Mouse (Mus musculus) spleen, postnatal 4 days (tissue): ENCODE measurements around the gene Tom1l1.

Experiments
- DNase-seq, 2 experiments: peaks; one replicate each; pipeline ENCODE4 v3.0.0; 2022; ENCODE audit warnings: low spot score in 2 of 2

The Tom1l1 gene

DNA sequence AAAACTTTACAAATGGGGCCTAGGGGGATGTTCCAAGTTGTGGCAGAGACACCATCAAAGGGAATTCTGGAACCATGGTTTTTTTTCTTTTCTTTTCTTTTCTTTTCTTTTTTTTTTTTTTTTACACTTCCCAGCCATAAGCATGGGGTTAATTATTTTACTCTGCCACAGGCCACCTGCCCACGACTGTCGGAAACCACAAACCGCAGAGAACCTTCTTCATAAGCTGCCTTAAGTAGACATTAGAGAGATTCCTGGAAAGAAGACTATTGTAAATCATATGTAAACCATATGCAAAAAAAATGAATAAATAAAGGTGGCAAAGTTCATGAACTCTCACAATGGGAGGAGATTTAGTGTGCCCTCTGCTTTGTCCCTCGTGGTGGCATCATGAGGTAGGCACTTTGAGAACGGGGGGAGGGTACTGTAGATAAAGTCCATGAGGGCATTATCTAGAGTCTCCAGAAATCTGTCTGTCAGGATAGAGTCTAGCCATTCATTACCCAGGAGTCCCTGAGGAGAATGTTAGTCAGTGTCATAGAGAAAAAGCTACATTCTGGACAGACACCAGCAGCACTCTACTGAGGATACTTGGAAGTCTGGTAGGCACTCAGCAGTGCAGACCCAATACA lies 12.6 kb downstream of the Tom1l1 start:
- no peak for DNase-seq

DNA sequence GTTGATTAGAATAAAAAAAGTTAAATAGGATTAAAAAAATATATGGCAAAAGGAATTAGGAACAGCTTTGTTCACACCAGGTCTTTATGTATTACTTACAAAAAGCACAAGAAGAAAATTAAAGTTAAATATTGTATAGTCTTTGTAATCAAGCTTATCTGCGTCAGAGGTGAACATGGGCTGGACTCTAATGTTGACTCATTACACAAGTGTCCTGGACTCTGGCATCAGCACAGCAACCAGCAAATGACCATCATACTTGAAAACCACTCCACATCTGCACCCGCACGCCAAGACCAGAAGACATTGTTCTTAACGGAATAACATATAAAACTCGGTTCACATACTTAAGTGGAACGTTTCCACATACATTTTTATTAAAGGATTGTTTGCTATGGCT lies 20.8 kb downstream of the Tom1l1 start:
- no peak for DNase-seq

- no peak for DNase-seq
Observed at GRCm38 (mm10) chr11:90666916-90667315, 21.2 kb downstream of the Tom1l1 start.

DNA sequence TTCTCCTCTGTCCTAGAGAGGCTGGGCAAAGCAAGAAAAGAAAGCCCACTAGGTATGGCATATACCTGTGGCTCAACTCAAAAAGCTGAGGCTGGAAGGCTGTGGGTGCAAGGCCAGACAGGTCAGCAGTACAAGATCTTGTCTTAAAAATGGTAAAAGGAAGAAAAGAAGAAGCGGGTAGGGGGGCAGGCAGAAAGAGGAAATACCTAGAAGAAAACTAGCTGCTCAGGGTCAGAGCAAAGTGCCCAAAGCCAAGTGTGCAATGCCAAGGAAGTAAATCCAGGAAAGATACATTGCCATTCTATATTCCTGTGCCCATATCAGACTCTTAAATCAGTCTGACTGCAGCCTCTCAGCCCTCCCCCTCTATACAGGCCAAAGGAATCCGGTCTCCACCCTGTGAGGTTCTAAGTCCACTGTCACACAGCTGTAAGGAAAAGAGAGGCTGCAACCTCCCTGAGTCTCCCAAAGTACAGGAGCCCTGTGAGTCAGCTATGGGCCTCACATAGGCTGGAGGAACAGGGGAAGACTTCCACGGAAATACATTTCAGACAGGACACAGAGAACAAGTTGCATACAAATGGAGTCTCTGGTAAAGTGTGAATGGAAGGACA lies 21.9 kb downstream of the Tom1l1 start:
- no peak for DNase-seq

GRCm38 (mm10) chr11:90665161-90665560 lies 23.0 kb downstream of the Tom1l1 start:
- DNase-seq: no peak

GRCm38 (mm10) chr11:90664345-90664986 lies 23.7 kb downstream of the Tom1l1 start:
- DNase-seq: peak; percentile 72 to 77

DNA sequence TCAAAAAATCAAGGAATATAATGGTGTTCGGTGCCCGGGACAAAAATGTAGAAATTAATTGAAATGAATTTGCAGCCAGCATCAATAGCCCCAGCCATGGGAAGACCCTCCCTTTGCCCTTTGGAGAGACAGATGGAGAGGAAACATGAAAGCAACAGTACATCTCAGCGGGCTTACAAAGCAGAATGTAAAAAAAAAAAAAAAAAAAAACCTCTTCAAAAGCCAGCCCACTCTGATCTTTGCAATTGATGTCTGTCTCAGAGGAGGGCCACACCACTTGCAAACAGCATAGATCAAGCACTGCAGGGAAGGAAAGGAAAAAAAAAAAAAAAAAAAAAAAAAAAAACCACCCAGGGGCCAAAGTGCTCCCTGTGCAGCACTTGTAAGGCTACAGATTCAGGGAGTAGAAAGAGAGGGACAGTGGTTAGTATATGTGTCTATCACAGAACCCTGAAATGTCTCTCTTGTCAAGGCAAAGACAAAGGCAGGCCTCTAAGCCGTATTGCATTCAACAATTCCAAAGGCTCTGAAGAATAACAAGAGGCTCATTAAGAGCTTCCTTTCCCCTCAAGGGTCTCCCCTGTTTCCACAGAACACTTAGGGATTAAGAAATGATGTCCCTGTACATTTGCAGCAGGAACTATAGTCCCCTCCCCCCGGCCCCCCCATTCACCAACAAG lies 24.4 kb downstream of the Tom1l1 start:
- no peak for DNase-seq

DNA sequence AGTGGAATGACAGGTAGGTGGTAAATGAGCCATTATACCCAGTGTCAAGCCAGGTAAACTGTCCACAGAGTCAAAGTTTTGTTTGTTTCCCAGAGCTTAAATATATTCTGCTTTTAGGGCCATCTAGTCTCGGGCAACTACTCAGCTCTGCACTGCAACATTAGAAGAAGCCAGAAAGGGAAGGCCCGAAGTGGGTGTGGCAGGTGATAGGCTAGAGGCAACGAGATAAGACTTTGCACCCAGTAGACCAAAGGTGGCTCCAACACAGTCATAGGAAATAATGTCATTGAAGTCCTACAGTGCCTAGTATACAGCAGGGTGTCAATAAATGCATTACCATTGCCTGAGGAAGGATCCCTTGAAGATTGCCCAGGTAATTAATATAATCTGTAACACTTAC lies 25.1 kb downstream of the Tom1l1 start:
- peak in 1 of 2 experiments; percentile 70 for DNase-seq

DNA sequence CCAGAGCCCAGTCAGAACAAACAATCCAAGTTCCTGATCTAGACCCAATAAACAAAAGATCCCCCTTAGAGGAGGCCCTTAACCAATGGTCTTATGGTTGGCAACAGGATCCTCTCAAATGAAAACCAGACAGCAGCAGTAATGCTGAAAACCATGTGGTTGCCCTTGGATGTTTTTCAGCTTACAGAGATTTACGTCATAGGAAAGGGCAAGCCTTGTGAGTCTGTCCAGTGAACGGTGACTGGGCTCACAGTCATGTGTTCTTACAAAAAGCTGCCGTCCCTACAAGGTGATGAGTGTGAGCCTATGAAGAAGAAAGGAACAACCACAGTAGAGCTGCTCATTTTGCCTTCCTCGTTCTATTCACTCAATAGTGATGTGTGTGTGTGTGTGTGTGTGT lies 27.5 kb downstream of the Tom1l1 start:
- no peak for DNase-seq

- no peak for DNase-seq
Observed at GRCm38 (mm10) chr11:90657527-90657926, 30.6 kb downstream of the Tom1l1 start.

- DNase-seq: no peak
Observed at GRCm38 (mm10) chr11:90652603-90653002, 35.6 kb downstream of the Tom1l1 start.

DNA sequence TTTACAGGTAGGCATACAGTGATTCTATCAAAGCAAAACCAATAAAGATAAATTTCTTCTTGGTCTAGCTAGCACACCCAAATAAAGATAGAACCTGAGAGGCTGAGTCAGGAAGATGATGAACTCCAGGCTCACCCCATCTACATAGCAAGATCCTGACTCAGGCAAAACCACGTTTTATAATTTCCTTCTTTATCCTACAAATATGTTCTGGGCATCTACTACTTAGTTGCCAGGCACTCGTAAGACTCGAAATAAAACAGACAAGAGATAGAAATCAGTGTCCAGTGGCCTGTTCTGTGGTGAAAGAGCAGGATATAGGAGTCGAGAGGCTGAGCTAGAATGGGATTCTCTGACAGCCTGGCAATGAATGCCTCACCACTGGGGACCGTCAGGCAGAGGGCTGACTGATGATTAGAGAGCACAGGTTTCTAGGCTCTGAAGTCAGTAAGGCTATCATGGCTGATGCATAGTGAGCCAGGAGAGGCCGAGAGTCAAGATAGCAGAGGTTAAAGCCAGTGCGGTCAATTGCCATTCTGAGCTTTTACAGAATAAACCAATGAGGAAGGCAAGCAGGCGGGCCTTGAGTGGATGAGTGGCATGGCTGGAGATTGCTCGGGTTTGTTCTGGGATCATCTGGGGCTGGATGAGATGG lies 37.8 kb downstream of the Tom1l1 start:
- no peak for DNase-seq

- no peak for DNase-seq
Observed at GRCm38 (mm10) chr11:90649777-90650176, 38.4 kb downstream of the Tom1l1 start.

GRCm38 (mm10) chr11:90638312-90638830 lies 49.8 kb downstream of the Tom1l1 start:
- peak in 1 of 2 experiments; percentile 48 for DNase-seq

DNA sequence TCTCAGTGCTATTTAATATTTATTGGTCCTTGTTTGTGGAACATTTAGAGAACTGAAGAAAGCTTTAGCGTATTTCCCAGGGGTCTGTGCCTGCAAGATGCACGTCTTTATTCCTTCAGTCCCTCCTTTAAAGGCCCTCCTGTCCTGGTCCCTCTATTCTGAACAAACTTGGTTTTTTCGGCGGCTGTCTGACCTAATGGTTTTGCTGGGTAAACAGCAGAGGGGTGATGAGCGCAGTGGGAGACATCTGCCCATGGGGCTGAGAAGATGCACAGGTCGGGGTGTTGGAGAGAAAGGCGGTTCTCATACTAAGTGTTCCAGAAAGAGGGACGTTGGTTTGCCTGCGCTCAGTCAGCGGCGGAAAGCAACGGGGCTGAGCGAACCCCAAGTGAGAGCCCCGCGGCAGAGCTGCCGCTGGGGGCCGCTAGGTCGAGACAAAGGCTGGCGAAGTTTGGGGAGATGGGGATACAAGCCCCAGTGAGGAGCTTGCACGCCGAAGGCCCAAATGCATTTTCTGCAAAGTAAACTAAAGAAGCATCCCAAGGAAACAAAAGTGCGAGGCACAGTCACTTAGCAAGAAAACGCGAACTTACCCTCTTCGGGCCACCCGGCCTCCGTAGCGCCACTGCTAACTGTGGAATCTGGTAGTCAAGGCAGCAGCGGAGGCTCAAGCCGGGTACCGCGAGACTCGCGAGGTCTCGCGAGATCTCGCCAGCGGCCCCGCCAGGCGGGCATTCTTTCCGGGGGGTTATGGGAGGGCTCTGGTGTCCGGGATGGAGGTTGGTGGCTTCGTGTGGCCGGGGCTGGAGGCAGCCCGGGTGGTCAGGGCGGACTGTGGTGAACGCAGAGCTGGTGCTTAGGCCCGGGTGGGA lies 50.5 kb downstream of the Tom1l1 start, which contains the start of the genes Stxbp4 and Cox11:
Gene Stxbp4, minus strand, starts transcription at position 645 of the 872 bp plus-strand sequence.
Gene Cox11, plus strand, starts transcription at position 734 of the 872 bp plus-strand sequence.
- DNase-seq: peak; percentile 90 to 96

- DNase-seq: no peak
Observed at GRCm38 (mm10) chr11:90634661-90635060, 53.5 kb downstream of the Tom1l1 start.

DNA sequence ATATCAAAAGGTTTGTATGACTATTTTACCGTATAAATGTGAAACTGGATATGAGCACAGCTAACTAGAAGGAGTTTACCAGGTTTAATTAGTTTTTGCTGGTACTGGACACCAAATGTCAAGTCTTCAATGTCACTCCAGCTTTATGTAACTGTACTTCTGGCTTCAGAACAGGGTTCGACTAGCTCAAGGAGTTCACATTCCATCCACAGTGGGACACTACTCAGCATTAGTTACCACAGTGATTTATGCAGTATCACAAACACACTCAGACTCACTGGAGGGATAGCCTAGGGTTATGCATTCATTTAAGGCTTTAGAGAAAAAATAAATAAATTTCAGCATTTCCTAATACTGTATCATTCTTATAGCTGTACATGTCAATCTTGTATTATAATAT lies 55.7 kb downstream of the Tom1l1 start:
- no peak for DNase-seq

GRCm38 (mm10) chr11:90627751-90628150 lies 60.4 kb downstream of the Tom1l1 start:
- DNase-seq: no peak

DNA sequence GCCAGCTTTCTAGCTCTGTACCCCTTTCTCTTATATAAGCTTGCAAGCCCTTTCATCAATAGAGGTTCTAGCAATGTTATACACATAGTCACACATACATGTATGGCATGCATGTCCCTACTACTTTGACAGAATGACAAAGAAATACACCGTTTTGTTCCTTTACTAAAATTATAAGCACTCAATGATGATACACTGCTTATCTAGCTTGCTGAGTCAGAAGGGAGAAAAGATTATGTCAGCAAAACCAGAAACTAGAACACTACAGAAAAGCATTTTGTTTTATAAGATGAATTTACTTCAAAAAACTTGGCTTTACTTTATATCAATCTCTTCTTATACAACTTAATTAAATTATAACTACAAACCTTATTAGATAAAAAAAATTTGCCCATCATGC lies 63.0 kb downstream of the Tom1l1 start:
- no peak for DNase-seq

GRCm38 (mm10) chr11:90623477-90623876 lies 64.7 kb downstream of the Tom1l1 start:
- no peak for DNase-seq

DNA sequence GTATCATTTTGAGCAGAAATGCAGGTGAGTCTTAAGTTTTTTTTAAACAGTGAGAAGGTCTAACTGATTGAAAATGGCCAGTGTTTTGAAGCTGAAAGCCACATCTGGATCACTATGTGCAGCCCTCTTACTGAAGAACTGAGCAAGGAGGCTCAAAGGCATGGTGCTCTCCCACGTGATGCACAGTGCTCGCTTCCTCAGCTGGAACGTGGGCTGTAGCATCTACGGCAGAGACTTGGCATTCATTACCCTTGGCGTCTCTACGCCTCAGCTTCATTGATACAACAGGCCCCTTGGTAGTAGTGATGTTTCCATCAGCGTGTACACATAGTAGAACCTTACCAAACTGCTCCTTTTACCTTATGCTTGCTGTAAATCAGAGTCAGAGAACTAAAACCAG lies 65.7 kb downstream of the Tom1l1 start:
- DNase-seq: no peak
